ENCODE assay signal across 25 mouse cellular contexts in the genomic region with DNA sequence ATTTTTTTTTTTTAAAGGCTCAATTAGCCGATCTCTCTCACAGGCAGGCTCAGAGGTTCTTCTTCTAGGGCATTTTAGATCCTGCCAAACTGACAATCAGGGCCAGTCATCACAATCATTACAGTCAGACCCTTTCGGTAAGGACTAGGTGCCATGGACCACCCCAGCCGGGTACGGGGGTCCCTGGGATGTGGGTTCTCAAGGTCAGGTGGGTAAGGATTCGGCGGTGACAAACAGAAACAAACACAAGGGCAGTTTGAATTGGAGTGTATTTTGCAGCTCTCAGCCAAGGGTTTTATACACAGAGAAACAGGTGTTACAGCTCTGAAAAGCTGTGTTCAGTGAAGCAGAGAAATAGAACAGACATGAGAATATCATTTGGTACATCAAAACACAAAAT. TPM values are rescaled to one million over a fixed set of nuclear protein-coding genes. Genes with fewer than 3 reads are reported as not detected.
DNase-seq lines count a peak whose midpoint lies in the region; ATAC-seq and TF ChIP-seq lines count a peak whose summit lies in the region.
"Had no signal": no experiment of that assay in that cellular context is flagged by ENCODE, and none has a peak within 500 bp of the region (broad histone marks: within the 10 kb centered on the region; RNA-seq: fewer than 3 reads in every experiment).

No protein-coding gene starts in this region.

- H3K27ac ChIP-seq in layer of hippocampus, adult 2 months: peak overlapping the region; percentile 73
- H3K27ac ChIP-seq: forebrain, embryonic 10.5 days; forebrain, embryonic 13.5 days; heart, embryonic 15.5 days; hindbrain, embryonic 10.5 days; hindbrain, embryonic 13.5 days; intestine, embryonic 15.5 days had no signal

- no peak overlapping the region for H3K4me3 ChIP-seq in layer of hippocampus, adult 2 months
- H3K4me3 ChIP-seq: forebrain, embryonic 10.5 days; forebrain, embryonic 13.5 days; heart, embryonic 12.5 days; heart, embryonic 15.5 days; hindbrain, embryonic 10.5 days; hindbrain, embryonic 13.5 days; intestine, embryonic 15.5 days had no signal

- no peak for TF ChIP-seq CTCF in layer of hippocampus, adult 2 months (conservative IDR thresholded peaks at IDR 0.05)

- DNase-seq in cerebellum, adult 11 months: peak; percentile 18
- DNase-seq in cerebellum, postnatal 10 days: no peak
- peak; percentile 37 for DNase-seq in cerebellum, adult 8-10 months
- no peak for DNase-seq in layer of hippocampus, adult 2 months (ENCODE audit: low spot score in 2 of 2)
- DNase-seq in layer of hippocampus, adult 9-10 months (ENCODE audit: low spot score): no peak
- DNase-seq: adrenal gland, postnatal 10 days; adrenal gland, postnatal 36 days; B cell, adult 2 months; gastrocnemius, postnatal 25 days; heart, adult 18-20 months; heart, postnatal 10 days; heart, postnatal 36 days; kidney, adult 11 months; kidney, adult 8-10 months had no signal

- no peak for ATAC-seq in cerebellum, adult (ENCODE audit: insufficient number of reproducible peaks, low FRiP score, low TSS enrichment)
- ATAC-seq: forebrain, embryonic 13.5 days; hindbrain, embryonic 16.5 days; intestine, embryonic 15.5 days; Patski had no signal

RNA-seq across cellular contexts. Expression of a gene that starts 8.6 kb away (rescaled TPM):
- total RNA-seq in layer of hippocampus, adult 2 months (2021): 10 to 100 TPM; 73.4 to 77.5 TPM
- total RNA-seq: CH12.LX had no signal

Comparison
In these comparisons a context has a peak if more than half of its experiments do, and no peak if none do; other contexts are left out.
1. DNase-seq: peak in cerebellum, adult 11 months (single experiment) and cerebellum, adult 8-10 months (single experiment); none in cerebellum, postnatal 10 days (0 of 2), layer of hippocampus, adult 2 months (0 of 2) and layer of hippocampus, adult 9-10 months (single experiment).